Mouse (Mus musculus): ENCODE measurements around the gene Chchd6. TPM values are rescaled to one million over a fixed set of nuclear protein-coding genes. Genes with fewer than 3 reads are reported as not detected.
A peak's percentile ranks its signal among the peaks of the same experiment; 100 is the strongest.

Chchd6 gene
- polyA plus RNA-seq, 1 experiment = 28.8 TPM

GRCm38 (mm10) chr6:89354726-89355125 is 240.7 kb downstream of the Chchd6 start:
- Histone ChIP-seq H3K4me3 (no peak overlapping the region), H3K79me2 (ENCODE audit: control insufficient read depth, insufficient read depth) (peaks cover 80% of the 10 kb centered on the region), H3K4me2 (ENCODE audit: low read depth) (peak overlapping the region; percentile 52), H3K27me3 (ENCODE audit: control insufficient read depth, insufficient read depth, insufficient read length) (no peaks in the 10 kb centered on the region), H3K36me3 (ENCODE audit: control insufficient read depth, insufficient read depth) (peaks cover 5% of the 10 kb centered on the region), H3ac (ENCODE audit: control insufficient read depth, insufficient read length) (no peak overlapping the region)
- TF ChIP-seq MYOG (IDR thresholded peaks at IDR 0.05; ENCODE audit: control insufficient read depth in 1 of 3, insufficient read depth in 1 of 3, insufficient read length in 2 of 3, low read depth in 2 of 3) (peak in 1 of 3 experiments; percentile 33), TCF3 (IDR thresholded peaks at IDR 0.05; ENCODE audit: insufficient read length, low read depth) (no peak), MYOD1 (IDR thresholded peaks at IDR 0.05; ENCODE audit: control insufficient read depth in 1 of 3, insufficient read length in 2 of 3, low read depth in 2 of 3) (peak in 1 of 3 experiments; percentile 24)

- no peak for TF ChIP-seq E2F4 (IDR thresholded peaks at IDR 0.05; ENCODE audit: insufficient read depth)
- TF ChIP-seq TCF12 (IDR thresholded peaks at IDR 0.05; ENCODE audit: insufficient read depth, poor library complexity, severe bottlenecking) = no peak
- no peak for TF ChIP-seq USF1 (IDR thresholded peaks at IDR 0.05; ENCODE audit: low read depth)
- no peak for TF ChIP-seq POLR2AphosphoS2 (IDR thresholded peaks at IDR 0.05; ENCODE audit: insufficient read length, low read depth)
- no peak for TF ChIP-seq MYOG (IDR thresholded peaks at IDR 0.05; ENCODE audit: control insufficient read depth in 1 of 3, insufficient read depth in 1 of 3, insufficient read length in 2 of 3, low read depth in 2 of 3)
- no peak for TF ChIP-seq CEBPB (IDR thresholded peaks at IDR 0.05; ENCODE audit: insufficient read depth, poor library complexity, severe bottlenecking)
- TF ChIP-seq MAX (IDR thresholded peaks at IDR 0.05; ENCODE audit: low read depth) = no peak
- TF ChIP-seq MYOD1 (IDR thresholded peaks at IDR 0.05; ENCODE audit: control insufficient read depth in 1 of 3, insufficient read length in 2 of 3, low read depth in 2 of 3) = no peak
- TF ChIP-seq POLR2A (IDR thresholded peaks at IDR 0.05; ENCODE audit: insufficient read length, low read depth) = no peak
- TF ChIP-seq SRF (IDR thresholded peaks at IDR 0.05; ENCODE audit: control insufficient read depth, insufficient read length, low read depth) = no peak
- TF ChIP-seq REST (IDR thresholded peaks at IDR 0.05; ENCODE audit: insufficient read depth, insufficient read length) = no peak
- TF ChIP-seq TCF3 (IDR thresholded peaks at IDR 0.05; ENCODE audit: insufficient read length, low read depth) = no peak
- Histone ChIP-seq H3K4me3 (no peak overlapping the region), H3K79me2 (ENCODE audit: control insufficient read depth, insufficient read depth) (peaks cover 74% of the 10 kb centered on the region), H3K4me2 (ENCODE audit: low read depth) (peak overlapping the region; percentile 52), H3K27me3 (ENCODE audit: control insufficient read depth, insufficient read depth, insufficient read length) (no peaks in the 10 kb centered on the region), H3K36me3 (ENCODE audit: control insufficient read depth, insufficient read depth) (peaks cover 5% of the 10 kb centered on the region), H3ac (ENCODE audit: control insufficient read depth, insufficient read length) (no peak overlapping the region)
Observed at GRCm38 (mm10) chr6:89354076-89354475, 241.4 kb downstream of the Chchd6 start.

GRCm38 (mm10) chr6:89353101-89353500 is 242.4 kb downstream of the Chchd6 start:
- peaks cover 64% of the 10 kb centered on the region for H3K79me2 ChIP-seq (ENCODE audit: control insufficient read depth, insufficient read depth)

DNA sequence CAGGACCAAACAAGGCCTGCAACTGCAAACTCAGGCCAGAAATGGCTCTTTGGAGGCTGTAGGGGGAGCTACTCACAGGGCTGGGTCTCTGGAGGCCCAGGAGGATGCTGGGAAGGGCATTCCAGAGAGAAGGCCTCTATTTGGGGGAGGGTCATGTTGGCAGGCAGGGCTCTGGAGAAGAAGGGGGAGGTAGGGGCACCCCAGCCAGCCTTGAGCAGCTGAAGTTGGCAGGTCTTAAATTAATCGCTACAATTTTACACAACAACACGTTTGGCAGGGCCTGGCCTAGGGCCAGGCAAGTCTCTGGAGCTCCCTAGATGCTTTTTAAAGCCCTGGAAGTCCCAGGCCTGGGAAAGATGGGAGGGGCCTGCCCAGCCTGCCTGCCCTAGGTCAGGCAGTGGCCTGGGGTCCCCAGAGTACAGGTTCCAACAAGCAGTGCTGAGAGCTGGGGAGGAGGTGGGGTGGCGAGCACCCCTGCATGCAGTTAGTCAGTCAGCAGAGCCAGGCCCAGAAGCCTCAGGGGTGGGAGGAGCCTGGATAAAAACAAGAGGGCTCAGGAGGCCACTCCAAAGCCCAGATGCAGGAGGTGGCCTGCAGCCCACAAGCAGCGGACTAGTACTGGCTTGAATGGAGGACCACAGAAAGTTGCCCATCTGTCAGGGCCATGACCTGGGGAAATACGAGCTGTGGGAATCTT is 243.9 kb downstream of the Chchd6 start:
- H3K27me3 ChIP-seq (ENCODE audit: control insufficient read depth, insufficient read depth, insufficient read length) = no peaks in the 10 kb centered on the region
- peak overlapping the region; percentile 46 for H3K4me2 ChIP-seq (ENCODE audit: low read depth)
- H3K79me2 ChIP-seq (ENCODE audit: control insufficient read depth, insufficient read depth) = peaks cover 57% of the 10 kb centered on the region
- no peak for TF ChIP-seq CEBPB (IDR thresholded peaks at IDR 0.05; ENCODE audit: insufficient read depth, poor library complexity, severe bottlenecking)
- no peak for TF ChIP-seq TCF3 (IDR thresholded peaks at IDR 0.05; ENCODE audit: insufficient read length, low read depth)
- TF ChIP-seq MYOG (IDR thresholded peaks at IDR 0.05; ENCODE audit: control insufficient read depth in 1 of 3, insufficient read depth in 1 of 3, insufficient read length in 2 of 3, low read depth in 2 of 3) = peak; percentile 12 to 86 (median 47)
- peak in 2 of 3 experiments; percentile 56 to 70 for TF ChIP-seq MYOD1 (IDR thresholded peaks at IDR 0.05; ENCODE audit: control insufficient read depth in 1 of 3, insufficient read length in 2 of 3, low read depth in 2 of 3)
- TF ChIP-seq SRF (IDR thresholded peaks at IDR 0.05; ENCODE audit: control insufficient read depth, insufficient read length, low read depth) = peak; percentile 16
- H3K4me3 ChIP-seq = no peak overlapping the region
- peaks cover 14% of the 10 kb centered on the region for H3K36me3 ChIP-seq (ENCODE audit: control insufficient read depth, insufficient read depth)
- no peak overlapping the region for H3ac ChIP-seq (ENCODE audit: control insufficient read depth, insufficient read length)

More at GRCm38 (mm10) chr6:89353101-89353500, 242.4 kb downstream of the Chchd6 start:
- Histone ChIP-seq H3K4me2 (ENCODE audit: low read depth) (no peak overlapping the region), H3ac (ENCODE audit: control insufficient read depth, insufficient read length) (no peak overlapping the region), H3K27me3 (ENCODE audit: control insufficient read depth, insufficient read depth, insufficient read length) (no peaks in the 10 kb centered on the region), H3K36me3 (ENCODE audit: control insufficient read depth, insufficient read depth) (peaks cover 5% of the 10 kb centered on the region), H3K4me3 (no peak overlapping the region)
- TF ChIP-seq MAX (IDR thresholded peaks at IDR 0.05; ENCODE audit: low read depth) (no peak), MYOD1 (IDR thresholded peaks at IDR 0.05; ENCODE audit: control insufficient read depth in 1 of 3, insufficient read length in 2 of 3, low read depth in 2 of 3) (no peak), SRF (IDR thresholded peaks at IDR 0.05; ENCODE audit: control insufficient read depth, insufficient read length, low read depth) (no peak), REST (IDR thresholded peaks at IDR 0.05; ENCODE audit: insufficient read depth, insufficient read length) (no peak), POLR2A (IDR thresholded peaks at IDR 0.05; ENCODE audit: insufficient read length, low read depth) (no peak), CEBPB (IDR thresholded peaks at IDR 0.05; ENCODE audit: insufficient read depth, poor library complexity, severe bottlenecking) (no peak), E2F4 (IDR thresholded peaks at IDR 0.05; ENCODE audit: insufficient read depth) (no peak), MYOG (IDR thresholded peaks at IDR 0.05; ENCODE audit: control insufficient read depth in 1 of 3, insufficient read depth in 1 of 3, insufficient read length in 2 of 3, low read depth in 2 of 3) (no peak), USF1 (IDR thresholded peaks at IDR 0.05; ENCODE audit: low read depth) (no peak), TCF3 (IDR thresholded peaks at IDR 0.05; ENCODE audit: insufficient read length, low read depth) (no peak), TCF12 (IDR thresholded peaks at IDR 0.05; ENCODE audit: insufficient read depth, poor library complexity, severe bottlenecking) (no peak)

- Histone ChIP-seq H3K36me3 (ENCODE audit: control insufficient read depth, insufficient read depth) (peaks cover 16% of the 10 kb centered on the region), H3K4me3 (no peak overlapping the region), H3K4me2 (ENCODE audit: low read depth) (peak overlapping the region; percentile 46), H3K27me3 (ENCODE audit: control insufficient read depth, insufficient read depth, insufficient read length) (no peaks in the 10 kb centered on the region), H3K79me2 (ENCODE audit: control insufficient read depth, insufficient read depth) (peaks cover 47% of the 10 kb centered on the region), H3ac (ENCODE audit: control insufficient read depth, insufficient read length) (no peak overlapping the region)
- TF ChIP-seq E2F4 (IDR thresholded peaks at IDR 0.05; ENCODE audit: insufficient read depth) (no peak), TCF3 (IDR thresholded peaks at IDR 0.05; ENCODE audit: insufficient read length, low read depth) (no peak), TCF12 (IDR thresholded peaks at IDR 0.05; ENCODE audit: insufficient read depth, poor library complexity, severe bottlenecking) (peak; percentile 2), MYOD1 (IDR thresholded peaks at IDR 0.05; ENCODE audit: control insufficient read depth in 1 of 3, insufficient read length in 2 of 3, low read depth in 2 of 3) (peak; percentile 0 to 76 (median 51)), CEBPB (IDR thresholded peaks at IDR 0.05; ENCODE audit: insufficient read depth, poor library complexity, severe bottlenecking) (no peak), POLR2A (IDR thresholded peaks at IDR 0.05; ENCODE audit: insufficient read length, low read depth) (no peak), MAX (IDR thresholded peaks at IDR 0.05; ENCODE audit: low read depth) (no peak), USF1 (IDR thresholded peaks at IDR 0.05; ENCODE audit: low read depth) (no peak)
Observed at GRCm38 (mm10) chr6:89350520-89350919, 244.9 kb downstream of the Chchd6 start.
